Mouse (Mus musculus) frontal cortex, adult (tissue): ENCODE measurements around the gene Lsm7.
"Not testable (repeated sequence)": the region's sequence is repeated elsewhere in the genome, so short reads cannot be mapped to it uniquely, and the experiment has no call there.

Experiments used
- ATAC-seq: cut with Nextera tagmentation; 2 replicates; pipeline ENCODE4 v1.9.2; 2017; ENCODE audit warnings: mild to moderate bottlenecking, moderate library complexity, mixed read lengths; ENCODE audit not compliant: low TSS enrichment

The Lsm7 gene

GRCm38 (mm10) chr10:80836949-80837379 lies 18.0 kb downstream of the Lsm7 start:
- no peak for ATAC-seq

GRCm38 (mm10) chr10:80835617-80836016 lies 19.4 kb downstream of the Lsm7 start:
- ATAC-seq: no peak

- ATAC-seq: no peak
Observed at GRCm38 (mm10) chr10:80832818-80833217, 22.2 kb downstream of the Lsm7 start.

GRCm38 (mm10) chr10:80831136-80831535 lies 23.9 kb downstream of the Lsm7 start:
- ATAC-seq: no peak

GRCm38 (mm10) chr10:80829359-80830278 lies 25.4 kb downstream of the Lsm7 start:
- ATAC-seq: no peak

- ATAC-seq: not testable (repeated sequence)
Observed at GRCm38 (mm10) chr10:80828587-80828986, 26.4 kb downstream of the Lsm7 start.

- no peak for ATAC-seq
Observed at GRCm38 (mm10) chr10:80827870-80828420, 27.1 kb downstream of the Lsm7 start.

GRCm38 (mm10) chr10:80827063-80827869 lies 27.7 kb downstream of the Lsm7 start:
- no peak for ATAC-seq

GRCm38 (mm10) chr10:80826151-80827062 lies 28.6 kb downstream of the Lsm7 start, which contains the start of gene Oaz1:
Gene Oaz1, plus strand, starts transcription at chr10:80826656.
- ATAC-seq: peak; percentile 95

- no peak for ATAC-seq
Observed at GRCm38 (mm10) chr10:80824827-80825226, 30.2 kb downstream of the Lsm7 start.

- no peak for ATAC-seq
Observed at GRCm38 (mm10) chr10:80823847-80824643, 31.0 kb downstream of the Lsm7 start.

- ATAC-seq: no peak
Observed at GRCm38 (mm10) chr10:80823316-80823715, 31.7 kb downstream of the Lsm7 start.

- no peak for ATAC-seq
Observed at GRCm38 (mm10) chr10:80822528-80822927, 32.5 kb downstream of the Lsm7 start.

- no peak for ATAC-seq
Observed at GRCm38 (mm10) chr10:80821991-80822390, 33.0 kb downstream of the Lsm7 start.

GRCm38 (mm10) chr10:80819406-80819805 lies 35.6 kb downstream of the Lsm7 start:
- no peak for ATAC-seq

GRCm38 (mm10) chr10:80818599-80819281 lies 36.3 kb downstream of the Lsm7 start:
- ATAC-seq: no peak

- not testable (repeated sequence) for ATAC-seq
Observed at GRCm38 (mm10) chr10:80817955-80818354, 37.1 kb downstream of the Lsm7 start.

GRCm38 (mm10) chr10:80817164-80817563 lies 37.8 kb downstream of the Lsm7 start:
- ATAC-seq: no peak

- not testable (repeated sequence) for ATAC-seq
Observed at GRCm38 (mm10) chr10:80816303-80816702, 38.7 kb downstream of the Lsm7 start.

GRCm38 (mm10) chr10:80814800-80815199 lies 40.2 kb downstream of the Lsm7 start:
- no peak for ATAC-seq
